Mouse (Mus musculus) thymus, postnatal 10 days (tissue): ENCODE results near the gene Fgd3.

Source experiments
- DNase-seq, 2 experiments: peaks; one replicate each; pipeline ENCODE4 v3.0.0; 2021; ENCODE audit warnings: low spot score in 2 of 2

Fgd3 gene

GRCm38 (mm10) chr13:49216220-49216552 is 103.9 kb downstream of the Fgd3 start:
- no peak for DNase-seq

- peak; percentile 95 to 98 for DNase-seq
These were observed 104.4 kb downstream of the Fgd3 start, which contains the start of gene Card19 for GRCm38 (mm10) chr13:49215504-49216219. Gene Card19 (minus strand): TSS chr13:49216037.

GRCm38 (mm10) chr13:49215128-49215503 is 105.0 kb downstream of the Fgd3 start:
- DNase-seq, result no peak

GRCm38 (mm10) chr13:49214454-49214853 is 105.7 kb downstream of the Fgd3 start:
- no peak for DNase-seq

- no peak for DNase-seq
These were observed 106.6 kb downstream of the Fgd3 start for GRCm38 (mm10) chr13:49213531-49213932.

- DNase-seq, result no peak
These were observed 107.2 kb downstream of the Fgd3 start for GRCm38 (mm10) chr13:49212711-49213500.
